Mouse (Mus musculus): ENCODE data around the gene Chd2.
"Not testable (repeated sequence)": the region's sequence is repeated elsewhere in the genome, so short reads cannot be mapped to it uniquely, and the experiment has no call there.

Chd2 gene

GRCm38 (mm10) chr7:73541412-73542130, at the start of gene Chd2:
Gene Chd2 (minus strand): TSS chr7:73541830.
- peak in 1 of 2 experiments; percentile 58 for DNase-seq (ENCODE audit: low spot score in 2 of 2)

GRCm38 (mm10) chr7:73590757-73591156, 49.1 kb upstream of the Chd2 start:
- no peak for DNase-seq (ENCODE audit: low spot score in 2 of 2)

GRCm38 (mm10) chr7:73589208-73589771, 47.7 kb upstream of the Chd2 start:
- DNase-seq (ENCODE audit: low spot score in 2 of 2): no peak

- DNase-seq (ENCODE audit: low spot score in 2 of 2): no peak
Measured at GRCm38 (mm10) chr7:73588351-73588906, 46.8 kb upstream of the Chd2 start.

- peak; percentile 71 to 74 for DNase-seq (ENCODE audit: low spot score in 2 of 2)
Measured at GRCm38 (mm10) chr7:73586717-73587116, 45.1 kb upstream of the Chd2 start.

GRCm38 (mm10) chr7:73586206-73586605, 44.6 kb upstream of the Chd2 start:
- no peak for DNase-seq (ENCODE audit: low spot score in 2 of 2)

- no peak for DNase-seq (ENCODE audit: low spot score in 2 of 2)
Measured at GRCm38 (mm10) chr7:73585114-73586032, 43.7 kb upstream of the Chd2 start.

GRCm38 (mm10) chr7:73584009-73584995, 42.7 kb upstream of the Chd2 start:
- no peak for DNase-seq (ENCODE audit: low spot score in 2 of 2)

GRCm38 (mm10) chr7:73583400-73583799, 41.8 kb upstream of the Chd2 start:
- DNase-seq (ENCODE audit: low spot score in 2 of 2): no peak

GRCm38 (mm10) chr7:73581836-73582375, 40.3 kb upstream of the Chd2 start:
- DNase-seq (ENCODE audit: low spot score in 2 of 2): no peak

GRCm38 (mm10) chr7:73579072-73579731, 37.6 kb upstream of the Chd2 start:
- no peak for DNase-seq (ENCODE audit: low spot score in 2 of 2)

- DNase-seq (ENCODE audit: low spot score in 2 of 2): no peak
Measured at GRCm38 (mm10) chr7:73577888-73578421, 36.3 kb upstream of the Chd2 start.

- no peak for DNase-seq (ENCODE audit: low spot score in 2 of 2)
Measured at GRCm38 (mm10) chr7:73576101-73576936, 34.7 kb upstream of the Chd2 start.

- no peak for DNase-seq (ENCODE audit: low spot score in 2 of 2)
Measured at GRCm38 (mm10) chr7:73575257-73575656, 33.6 kb upstream of the Chd2 start.

GRCm38 (mm10) chr7:73574673-73575072, 33.0 kb upstream of the Chd2 start:
- not testable (repeated sequence) for DNase-seq (ENCODE audit: low spot score in 2 of 2)

- DNase-seq (ENCODE audit: low spot score in 2 of 2): no peak
Measured at GRCm38 (mm10) chr7:73572571-73572970, 30.9 kb upstream of the Chd2 start.

GRCm38 (mm10) chr7:73568801-73569403, 27.3 kb upstream of the Chd2 start:
- no peak for DNase-seq (ENCODE audit: low spot score in 2 of 2)

GRCm38 (mm10) chr7:73567754-73568161, 26.1 kb upstream of the Chd2 start:
- DNase-seq (ENCODE audit: low spot score in 2 of 2): no peak

Data from left cerebral cortex, adult 9 months (tissue).